Mouse (Mus musculus) heart, postnatal 0 days (tissue): ENCODE measurements around the gene Arl14.

Source experiments
- CTCF ChIP-seq: IDR thresholded peaks from 2 replicates; pipeline ENCODE4 v1.5.1; 2016; ENCODE audit warnings: antibody characterized with exemption, control low read depth, low read depth
- EP300 ChIP-seq: IDR thresholded peaks from 2 replicates; pipeline ENCODE4 v1.6.1; 2016; ENCODE audit warnings: antibody characterized with exemption, low read depth

DNA sequence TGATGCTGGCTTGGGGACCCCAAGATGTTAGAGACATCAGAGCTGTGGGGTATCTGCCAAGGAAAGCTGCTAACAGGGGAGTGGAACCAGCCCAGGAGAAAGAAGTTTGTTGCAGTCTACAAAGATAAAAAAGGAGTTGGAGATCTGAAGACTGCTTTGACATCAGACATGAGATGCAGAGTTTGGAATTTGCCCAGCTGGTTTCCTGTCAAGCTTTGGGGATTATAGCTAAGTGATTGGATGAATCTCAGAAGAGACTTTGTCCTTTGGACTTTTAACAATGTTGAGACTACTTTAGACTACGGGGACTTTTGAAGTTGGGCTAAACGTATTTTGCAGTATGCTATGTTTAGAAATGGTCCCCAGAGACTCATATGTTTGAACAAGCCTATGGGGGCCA is 21.0 kb upstream of the Arl14 start:
- no peak for TF ChIP-seq CTCF
- TF ChIP-seq EP300, result no peak
